Mouse (Mus musculus) hindbrain, postnatal 0 days (tissue): ENCODE measurements at regions not wholly inside any gene's neighbourhood (a gene's known extent, or its start where the extent isn't known, plus 50 kb on each side); places are given as distances from the start of the nearest gene placed in this dataset.
A peak's percentile ranks its signal among the peaks of the same experiment; 100 is the strongest.

ENCODE experiments used
- ATAC-seq: fragments of 200-750 bp; cut with Nextera tagmentation; 2 replicates; pipeline ENCODE4 v1.8.0; 2017; ENCODE audit warnings: mild to moderate bottlenecking, moderate TSS enrichment, moderate library complexity
- DNase-seq: peaks from one replicate; pipeline ENCODE4 v3.0.0-alpha.2; 2015; ENCODE audit warnings: low spot score
- H3K27ac ChIP-seq: fragments of 300-500 bp; sonication (generic); 2 replicates; pipeline ENCODE4 v1.5.1; 2014; ENCODE audit warnings: mild to moderate bottlenecking
- H3K27me3 ChIP-seq: fragments of 300-500 bp; sonication (generic); 2 replicates; pipeline ENCODE4 v1.6.1; 2014; ENCODE audit warnings: low read length, mixed read lengths; ENCODE audit not compliant: insufficient read depth
- H3K36me3 ChIP-seq: fragments of 300-500 bp; sonication (generic); 2 replicates; pipeline ENCODE4 v1.6.1; 2014; ENCODE audit warnings: low read length, mixed read lengths; ENCODE audit not compliant: insufficient read depth
- H3K4me1 ChIP-seq: fragments of 300-500 bp; sonication (generic); 2 replicates; pipeline ENCODE4 v1.6.1; 2014; ENCODE audit warnings: antibody characterized with exemption, low read length, mixed read lengths; ENCODE audit not compliant: insufficient read depth
- H3K4me2 ChIP-seq: fragments of 300-500 bp; sonication (generic); 2 replicates; pipeline ENCODE4 v1.6.1; 2014; ENCODE audit warnings: low read depth, mild to moderate bottlenecking, low read length, moderate library complexity, mixed read lengths
- H3K4me3 ChIP-seq: fragments of 300-500 bp; sonication (generic); 2 replicates; pipeline ENCODE4 v1.5.1; 2014; ENCODE audit warnings: low read length
- H3K9ac ChIP-seq: fragments of 300-500 bp; sonication (generic); replicated peaks from 2 replicates; pipeline ENCODE4 v1.6.1; 2014; ENCODE audit warnings: mild to moderate bottlenecking, low read length, moderate library complexity, mixed read lengths
- H3K9me3 ChIP-seq: fragments of 300-500 bp; sonication (generic); 2 replicates; pipeline ENCODE4 v1.6.1; 2016; ENCODE audit warnings: low read length, mixed read lengths
- CTCF ChIP-seq: IDR thresholded peaks from 2 replicates; pipeline ENCODE4 v1.5.1; 2016; ENCODE audit warnings: antibody characterized with exemption, control low read depth, low read depth
- WGBS: fragments of 180-500 bp; shearing (Covaris S2); extraction: QIAGEN DNeasy Blood & Tissue Kit; methylation state at CpG from one replicate; pipeline ENCODE4 v1.1.7; 2014; 5-methylcytosine and 5-hydroxymethylcytosine counted together

DNA sequence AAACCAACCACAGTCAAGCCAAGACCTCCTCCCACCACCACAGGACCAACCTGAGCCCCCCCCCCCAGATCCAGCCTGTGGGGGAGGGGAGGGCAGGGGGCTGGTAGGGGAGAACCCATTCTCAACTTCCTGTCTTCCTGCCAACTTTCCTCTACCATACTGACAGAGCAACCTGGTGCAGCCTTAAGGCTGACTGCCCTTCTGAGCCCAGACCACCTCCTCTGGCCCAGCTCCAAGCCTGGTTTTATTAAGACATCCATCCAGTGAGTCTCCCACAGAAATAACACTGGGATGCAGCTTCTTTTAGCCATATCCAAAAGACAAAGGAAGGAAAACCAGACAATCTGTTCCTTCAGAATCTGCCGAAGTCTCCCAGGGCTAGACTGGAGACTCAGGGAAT, 342.8 kb downstream of the Gm9195 start:
- DNase-seq, result peak; percentile 71
- no peak overlapping the region for H3K9ac ChIP-seq
- no peaks in the 10 kb centered on the region for H3K36me3 ChIP-seq
- H3K4me1 ChIP-seq, result peaks cover 7% of the 10 kb centered on the region
- H3K27ac ChIP-seq, result no peak overlapping the region
- 44% methylated on average over 1 of the region's 1 CpGs for WGBS
- no peak overlapping the region for H3K4me3 ChIP-seq
- ATAC-seq, result no peak; the same call in 1 of the 2 replicates
- no peaks in the 10 kb centered on the region for H3K27me3 ChIP-seq
- no peaks in the 10 kb centered on the region for H3K9me3 ChIP-seq
- no peak for TF ChIP-seq CTCF
- H3K4me2 ChIP-seq, result no peak overlapping the region

DNA sequence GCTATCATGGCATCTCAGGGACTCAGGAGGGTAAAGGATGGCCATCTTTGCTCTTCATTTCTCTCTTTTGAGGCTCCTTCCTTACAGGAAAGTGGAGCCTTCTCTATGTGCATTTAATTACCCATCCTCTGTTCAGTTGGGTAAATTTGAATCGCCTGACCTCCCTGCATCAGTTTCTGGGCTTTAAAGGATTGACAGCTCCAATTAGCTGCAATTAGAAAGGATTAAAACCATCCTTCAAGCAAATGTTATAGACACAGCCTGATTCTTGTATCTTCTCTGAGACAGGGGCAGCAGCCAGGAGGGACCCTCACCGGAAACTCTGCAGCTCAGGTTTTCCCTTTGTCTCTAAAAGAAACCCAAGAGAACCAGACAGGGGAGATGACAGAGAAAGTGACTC, 345.3 kb downstream of the Gm9195 start:
- H3K27ac ChIP-seq, result no peak overlapping the region
- no peak for ATAC-seq

DNA sequence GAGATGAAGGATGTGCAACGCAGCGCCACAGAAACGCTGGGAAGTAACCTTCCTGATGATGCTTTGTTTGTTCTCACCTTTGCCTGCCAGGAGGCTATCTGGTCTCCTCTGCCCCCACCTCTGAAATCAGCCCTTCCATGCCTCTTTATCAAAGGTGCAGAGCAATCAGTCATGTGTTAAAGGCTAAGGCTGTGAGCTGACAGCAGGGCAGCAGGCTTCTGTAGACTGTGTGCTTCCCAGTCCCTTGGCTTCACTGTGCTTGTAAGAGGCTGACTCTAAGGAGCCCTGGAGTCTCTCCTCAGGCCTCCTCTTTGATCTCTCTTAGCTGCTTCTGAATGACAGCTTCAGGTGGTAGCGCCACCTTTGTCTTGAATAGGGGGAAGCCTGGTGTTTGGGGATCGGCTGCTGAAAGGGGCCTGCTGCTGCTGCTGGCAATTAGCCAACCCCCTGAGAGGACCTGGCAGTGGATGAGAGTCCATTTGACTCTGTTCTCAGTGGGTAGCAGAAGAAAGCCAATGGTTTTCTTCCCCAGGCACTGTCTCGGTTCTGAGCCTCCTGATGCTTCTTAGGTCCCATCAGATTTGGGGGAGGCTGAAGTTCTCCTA, 348.7 kb downstream of the Gm9195 start:
- H3K4me3 ChIP-seq, result no peak overlapping the region
- H3K27me3 ChIP-seq, result no peaks in the 10 kb centered on the region
- H3K9ac ChIP-seq, result no peak overlapping the region
- ATAC-seq, result peak; percentile 47; the same call in 1 of the 2 replicates
- no peak overlapping the region for H3K4me2 ChIP-seq
- no peaks in the 10 kb centered on the region for H3K9me3 ChIP-seq
- H3K27ac ChIP-seq, result no peak overlapping the region
- peaks cover 7% of the 10 kb centered on the region; the same call in 1 of the 2 replicates for H3K4me1 ChIP-seq
- DNase-seq, result peak; percentile 56
- H3K36me3 ChIP-seq, result no peaks in the 10 kb centered on the region
- 27% methylated on average over 6 of the region's 6 CpGs for WGBS
- peak; percentile 26; the same call in 1 of the 2 replicates for TF ChIP-seq CTCF

More for the DNA sequence above, 345.3 kb downstream of the Gm9195 start:
- H3K4me2 ChIP-seq, result no peak overlapping the region
- H3K9ac ChIP-seq, result no peak overlapping the region
- DNase-seq, result peak; percentile 7
- no peaks in the 10 kb centered on the region for H3K27me3 ChIP-seq
- no peaks in the 10 kb centered on the region for H3K36me3 ChIP-seq
- H3K4me1 ChIP-seq, result peaks cover 14% of the 10 kb centered on the region
- no peaks in the 10 kb centered on the region for H3K9me3 ChIP-seq
- no peak overlapping the region for H3K4me3 ChIP-seq
- TF ChIP-seq CTCF, result no peak
- WGBS, result 45% methylated on average over 2 of the region's 2 CpGs

DNA sequence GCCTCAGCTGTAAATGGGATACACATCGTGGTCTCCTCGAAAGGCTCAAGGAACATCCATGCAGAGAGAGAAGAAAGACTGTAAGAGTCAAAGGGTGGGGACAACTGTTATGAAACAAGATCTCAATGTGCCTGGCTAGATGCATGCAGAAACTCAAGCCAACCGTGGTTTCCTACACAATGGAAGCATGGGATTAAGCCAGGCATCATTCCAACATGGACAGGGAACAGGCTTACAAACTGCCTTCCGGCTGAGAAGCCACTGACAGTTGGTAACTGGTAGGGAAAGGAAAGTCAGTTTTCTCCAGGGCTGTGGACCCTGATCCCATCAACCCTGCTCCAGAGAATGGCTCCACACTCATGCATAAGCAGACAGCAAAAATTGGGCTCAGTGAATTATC, 350.5 kb downstream of the Gm9195 start:
- Histone ChIP-seq H3K4me3 (no peak overlapping the region), H3K9me3 (no peaks in the 10 kb centered on the region), H3K4me1 (peaks cover 7% of the 10 kb centered on the region; the same call in 1 of the 2 replicates), H3K27ac (no peak overlapping the region), H3K36me3 (no peaks in the 10 kb centered on the region), H3K4me2 (no peak overlapping the region), H3K9ac (no peak overlapping the region), H3K27me3 (no peaks in the 10 kb centered on the region)
- TF ChIP-seq CTCF, result no peak
- peak; percentile 75 for ATAC-seq
- DNase-seq, result peak; percentile 67
- 40% methylated on average over 4 of the region's 4 CpGs for WGBS

DNA sequence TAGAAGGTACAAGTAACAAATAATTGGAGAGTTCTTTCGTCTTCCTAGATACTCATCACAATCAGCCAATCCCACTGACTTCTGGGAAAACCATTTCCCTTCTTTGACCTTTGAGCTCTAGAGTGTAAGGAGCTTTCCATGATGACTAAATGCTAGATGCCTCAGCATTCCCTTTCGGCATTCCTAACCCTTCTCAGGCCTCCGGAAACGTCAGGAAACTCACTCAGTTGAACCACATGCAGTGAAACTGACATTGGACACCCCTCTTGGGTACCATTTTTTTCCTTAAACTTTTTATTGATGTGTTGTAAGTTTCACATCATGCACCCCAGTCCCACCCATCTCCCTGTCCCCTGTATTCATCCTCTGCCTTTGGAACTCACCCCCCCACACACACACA, 361.5 kb downstream of the Gm9195 start:
- Histone ChIP-seq H3K4me2 (no peak overlapping the region), H3K9ac (no peak overlapping the region), H3K4me1 (no peaks in the 10 kb centered on the region), H3K27ac (no peak overlapping the region), H3K27me3 (no peaks in the 10 kb centered on the region), H3K4me3 (no peak overlapping the region), H3K9me3 (no peaks in the 10 kb centered on the region), H3K36me3 (no peaks in the 10 kb centered on the region)
- no peak for ATAC-seq
- no peak for TF ChIP-seq CTCF
- 85% methylated on average over 4 of the region's 4 CpGs for WGBS
- no peak for DNase-seq

DNA sequence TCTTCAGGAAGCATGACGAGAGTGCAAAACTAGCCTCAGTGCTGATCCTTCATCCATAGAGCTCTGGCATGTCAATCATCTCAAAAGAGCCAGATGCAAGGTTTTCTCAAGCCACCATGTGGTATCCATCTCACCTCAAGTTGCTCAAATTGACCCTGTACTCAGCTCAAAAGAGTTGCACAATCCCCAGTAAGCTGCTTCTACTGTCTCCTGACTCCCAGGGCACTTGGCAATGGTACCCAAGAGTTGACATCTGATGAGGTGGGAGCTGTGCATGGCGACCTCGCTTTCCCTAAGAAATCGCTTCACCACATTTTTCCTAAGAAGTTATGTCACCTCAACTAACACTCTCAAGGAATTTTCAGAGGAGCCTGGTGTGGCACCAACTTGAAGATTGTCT, 369.9 kb downstream of the Gm9195 start:
- Histone ChIP-seq H3K27ac (no peak overlapping the region), H3K4me2 (no peak overlapping the region), H3K9me3 (no peaks in the 10 kb centered on the region), H3K9ac (no peak overlapping the region), H3K36me3 (no peaks in the 10 kb centered on the region), H3K27me3 (no peaks in the 10 kb centered on the region), H3K4me3 (no peak overlapping the region), H3K4me1 (peaks cover 5% of the 10 kb centered on the region; the same call in 1 of the 2 replicates)
- no peak for TF ChIP-seq CTCF
- 93% methylated on average over 4 of the region's 4 CpGs for WGBS
- DNase-seq, result no peak
- no peak for ATAC-seq

DNA sequence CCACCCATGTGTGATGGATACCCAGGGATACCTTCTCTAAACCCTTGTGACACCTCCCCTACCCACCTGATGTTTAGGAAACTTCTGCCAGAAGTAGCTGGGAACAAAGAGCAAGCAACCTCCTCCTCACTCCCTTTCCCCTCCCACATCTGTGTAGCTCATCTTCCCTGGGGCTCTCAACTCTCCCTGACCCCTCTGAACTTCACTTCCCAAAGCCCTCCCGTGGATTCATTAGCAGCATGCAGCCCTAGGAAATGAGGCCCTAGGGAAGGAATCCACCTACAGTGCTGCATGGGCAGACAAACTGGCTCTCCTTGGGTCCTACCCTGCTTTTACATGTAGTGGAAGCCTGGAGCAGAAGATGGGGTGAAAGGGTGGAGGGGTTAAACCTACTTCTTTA, 370.6 kb downstream of the Gm9195 start:
- no peak for DNase-seq
- H3K4me2 ChIP-seq, result no peak overlapping the region
- no peak for ATAC-seq
- H3K27ac ChIP-seq, result no peak overlapping the region
- no peak overlapping the region for H3K4me3 ChIP-seq
- no peaks in the 10 kb centered on the region for H3K9me3 ChIP-seq
- no peak for TF ChIP-seq CTCF
- no peaks in the 10 kb centered on the region for H3K27me3 ChIP-seq
- H3K36me3 ChIP-seq, result no peaks in the 10 kb centered on the region
- WGBS, result 5% methylated on average over 1 of the region's 1 CpGs
- peaks cover 5% of the 10 kb centered on the region; the same call in 1 of the 2 replicates for H3K4me1 ChIP-seq
- no peak overlapping the region for H3K9ac ChIP-seq
